Mouse (Mus musculus) neural tube, embryonic 12.5 days (tissue): ENCODE measurements around the gene Slc26a9. TPM values are rescaled to one million over a fixed set of nuclear protein-coding genes. Genes with fewer than 3 reads are reported as not detected.

Source experiments
- ATAC-seq: fragments of 200-750 bp; cut with Nextera tagmentation; 2 replicates; pipeline ENCODE4 v1.8.0; 2017; ENCODE audit warnings: low read depth, mild to moderate bottlenecking, moderate TSS enrichment, moderate library complexity; ENCODE audit not compliant: low FRiP score
- H3K27ac ChIP-seq: fragments of 300-500 bp; sonication (generic); 2 replicates; pipeline ENCODE4 v1.5.1; 2016
- H3K27me3 ChIP-seq: fragments of 300-500 bp; sonication (generic); replicated peaks from 2 replicates; pipeline ENCODE4 v1.6.1; 2016; ENCODE audit warnings: mild to moderate bottlenecking
- H3K36me3 ChIP-seq: fragments of 300-500 bp; sonication (generic); 2 replicates; pipeline ENCODE4 v1.6.1; 2016; ENCODE audit warnings: mild to moderate bottlenecking
- H3K4me1 ChIP-seq: fragments of 300-500 bp; sonication (generic); 2 replicates; pipeline ENCODE4 v1.6.1; 2016
- H3K4me2 ChIP-seq: fragments of 300-500 bp; sonication (generic); replicated peaks from 2 replicates; pipeline ENCODE4 v1.6.1; 2016; ENCODE audit warnings: mild to moderate bottlenecking
- H3K4me3 ChIP-seq: fragments of 300-500 bp; sonication (generic); 2 replicates; pipeline ENCODE4 v1.5.1; 2016
- H3K9ac ChIP-seq: fragments of 300-500 bp; sonication (generic); 2 replicates; pipeline ENCODE4 v1.6.1; 2016; ENCODE audit warnings: mild to moderate bottlenecking
- H3K9me3 ChIP-seq: fragments of 300-500 bp; sonication (generic); 2 replicates; pipeline ENCODE4 v1.6.1; 2016; ENCODE audit warnings: mild to moderate bottlenecking
- WGBS: fragments of 180-500 bp; shearing (Covaris S2); methylation state at CpG from one replicate; pipeline ENCODE4 v1.1.7; 2016; 5-methylcytosine and 5-hydroxymethylcytosine counted together
- polyA plus RNA-seq: library from polyadenylated mRNA; unstranded; fragments of >200 nt; fragmentation: Nextera tagmentation; extraction: Ambion mirVana; gene quantifications from 2 replicates; pipeline ENCODE4 v1.2.1, GENCODE M21; 2016

The Slc26a9 gene
- polyA plus RNA-seq = not detected in 2 replicates

DNA sequence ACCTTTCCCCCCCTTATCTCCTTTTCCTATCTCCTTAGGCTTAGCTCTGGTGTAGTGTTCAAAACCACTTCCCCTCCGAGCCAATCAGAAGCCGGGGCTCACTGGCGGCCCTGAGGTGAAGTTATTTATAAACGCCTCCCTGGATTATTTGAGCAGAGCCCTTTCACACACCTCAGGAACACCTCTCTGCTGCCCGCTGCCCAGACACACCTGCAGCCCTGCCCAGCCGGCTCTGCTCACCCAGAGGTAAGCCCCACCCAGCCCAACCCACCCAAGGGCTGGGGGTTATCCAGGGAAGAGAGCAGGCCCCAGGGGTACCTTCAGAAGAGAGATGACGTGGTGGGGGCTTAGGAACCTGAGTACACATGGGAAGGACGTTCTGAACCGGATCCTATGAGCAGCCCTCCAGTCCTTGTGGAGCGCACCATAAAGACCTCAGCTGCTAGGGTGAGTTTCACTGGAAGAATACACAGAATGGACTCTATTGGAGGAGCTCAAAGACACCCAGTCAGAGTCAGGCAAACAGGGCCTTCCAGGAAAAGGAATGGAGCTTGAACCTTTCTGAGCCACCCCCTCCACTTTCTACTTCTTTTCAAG, at the start of gene Slc26a9:
Slc26a9 (plus strand) TSS at position 155 of the 597 bp plus-strand sequence.
- WGBS = 71% methylated on average over 10 of the region's 10 CpGs
- no peak for ATAC-seq
- H3K4me1 ChIP-seq = no peaks in the 10 kb centered on the region

DNA sequence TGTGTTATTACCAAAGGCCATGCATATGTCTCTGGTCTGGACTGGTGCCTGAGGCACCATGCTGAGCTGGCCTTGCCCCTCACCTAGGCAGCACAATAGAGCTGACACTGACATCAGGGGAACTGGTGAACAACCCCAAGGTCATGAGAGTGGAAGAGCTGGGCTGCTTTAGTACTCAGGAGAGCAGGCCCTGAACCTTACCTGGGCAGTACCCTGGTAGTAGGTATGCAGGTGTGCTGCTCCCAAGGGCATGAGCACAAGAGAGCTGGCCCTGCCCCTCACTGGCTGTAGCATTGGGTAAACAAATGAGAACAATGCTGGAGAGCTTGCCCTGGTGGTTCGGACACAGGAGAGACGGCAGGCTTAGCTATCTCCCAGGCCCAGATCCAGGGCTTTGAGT, 48.5 kb upstream of the Slc26a9 start:
- Histone ChIP-seq H3K9ac (no peak overlapping the region), H3K4me2 (no peak overlapping the region), H3K36me3 (no peaks in the 10 kb centered on the region), H3K27me3 (no peaks in the 10 kb centered on the region), H3K4me1 (no peaks in the 10 kb centered on the region), H3K27ac (no peak overlapping the region), H3K9me3 (no peaks in the 10 kb centered on the region), H3K4me3 (no peak overlapping the region)
- no peak for ATAC-seq
- WGBS = 87% methylated on average over 2 of the region's 2 CpGs

More for the DNA sequence above, at the start of gene Slc26a9:
- Histone ChIP-seq H3K27ac (no peak within 1 kb of the TSS), H3K27me3 (no peaks in the 10 kb centered on the region), H3K9me3 (no peaks in the 10 kb centered on the region), H3K36me3 (no peaks in the 10 kb centered on the region), H3K9ac (no peak within 1 kb of the TSS), H3K4me2 (no peak within 1 kb of the TSS), H3K4me3 (no peak within 1 kb of the TSS)

DNA sequence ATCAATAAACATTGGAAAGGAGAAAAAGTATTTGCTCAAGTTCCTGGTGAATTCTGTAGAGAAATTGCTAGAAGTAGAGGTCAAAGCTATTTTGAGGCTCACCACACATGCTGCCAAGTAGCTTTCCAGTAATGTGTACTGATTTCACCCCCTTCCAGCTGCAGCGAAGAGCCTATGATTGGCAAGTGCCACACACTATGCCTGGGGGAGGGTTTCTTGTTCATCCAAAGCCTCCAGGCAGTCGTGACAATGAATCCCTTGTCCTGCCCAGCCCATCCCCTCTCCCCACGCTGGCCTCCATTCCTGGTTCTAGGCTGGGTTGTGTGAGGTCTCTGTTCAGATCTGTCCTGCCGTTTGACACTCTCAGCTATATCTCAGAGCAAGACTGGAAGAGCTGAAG, 47.5 kb upstream of the Slc26a9 start:
- no peak overlapping the region for H3K4me2 ChIP-seq
- H3K4me1 ChIP-seq = no peaks in the 10 kb centered on the region
- H3K9ac ChIP-seq = no peak overlapping the region
- no peak for ATAC-seq
- WGBS = 66% methylated on average over 4 of the region's 4 CpGs
- no peaks in the 10 kb centered on the region for H3K27me3 ChIP-seq
- no peaks in the 10 kb centered on the region for H3K36me3 ChIP-seq
- no peak overlapping the region for H3K4me3 ChIP-seq
- no peak overlapping the region for H3K27ac ChIP-seq
- H3K9me3 ChIP-seq = no peaks in the 10 kb centered on the region

DNA sequence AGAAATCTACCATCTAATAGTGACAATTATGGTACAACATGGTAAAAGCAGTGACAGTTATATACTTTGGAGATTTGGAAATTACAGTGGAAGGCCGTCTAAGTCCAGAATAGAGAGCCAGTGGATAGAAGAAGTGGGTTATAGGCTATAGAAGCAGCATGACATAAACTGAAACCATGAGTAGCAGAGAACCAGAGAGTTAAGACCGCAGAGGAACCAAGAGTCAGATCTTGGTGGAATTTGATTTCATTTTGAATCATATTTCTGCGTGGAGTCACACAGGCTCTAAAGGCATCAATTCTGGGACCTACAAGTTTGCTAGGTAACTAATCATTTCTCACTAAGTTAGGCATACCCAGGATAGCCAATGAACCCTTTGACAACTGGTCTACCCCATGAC, 45.1 kb upstream of the Slc26a9 start:
- ATAC-seq = no peak

DNA sequence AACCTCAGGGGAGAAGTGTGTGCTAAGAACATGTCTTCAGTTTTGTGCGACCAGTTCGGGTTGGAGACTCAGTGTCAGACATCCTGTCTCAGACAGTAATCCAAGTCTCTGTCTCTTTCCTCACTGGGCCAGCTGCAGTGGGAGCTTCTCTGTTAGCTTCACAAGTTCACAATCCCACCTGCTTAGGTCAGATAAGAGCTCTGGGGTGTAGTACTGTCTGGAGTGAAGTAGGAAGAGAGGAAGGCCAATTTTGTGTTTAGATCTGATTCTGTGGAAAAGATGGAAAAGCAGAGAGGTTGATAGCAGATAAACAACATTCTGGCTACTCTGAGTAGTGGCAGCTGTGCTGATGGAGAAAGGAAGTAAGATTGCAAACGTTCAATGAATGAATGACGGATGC, 44.2 kb upstream of the Slc26a9 start:
- ATAC-seq = no peak
- WGBS = 82% methylated on average over 4 of the region's 4 CpGs
- no peak overlapping the region for H3K4me2 ChIP-seq
- no peaks in the 10 kb centered on the region for H3K27me3 ChIP-seq
- no peaks in the 10 kb centered on the region for H3K36me3 ChIP-seq
- H3K9ac ChIP-seq = no peak overlapping the region
- H3K9me3 ChIP-seq = no peaks in the 10 kb centered on the region
- H3K27ac ChIP-seq = no peak overlapping the region
- no peak overlapping the region for H3K4me3 ChIP-seq
- no peaks in the 10 kb centered on the region for H3K4me1 ChIP-seq

More for the DNA sequence above, 45.1 kb upstream of the Slc26a9 start:
- Histone ChIP-seq H3K27ac (no peak overlapping the region), H3K27me3 (no peaks in the 10 kb centered on the region), H3K4me3 (no peak overlapping the region), H3K36me3 (no peaks in the 10 kb centered on the region), H3K4me1 (no peaks in the 10 kb centered on the region), H3K9me3 (no peaks in the 10 kb centered on the region), H3K4me2 (no peak overlapping the region), H3K9ac (no peak overlapping the region)
- 93% methylated on average over 3 of the region's 3 CpGs for WGBS

DNA sequence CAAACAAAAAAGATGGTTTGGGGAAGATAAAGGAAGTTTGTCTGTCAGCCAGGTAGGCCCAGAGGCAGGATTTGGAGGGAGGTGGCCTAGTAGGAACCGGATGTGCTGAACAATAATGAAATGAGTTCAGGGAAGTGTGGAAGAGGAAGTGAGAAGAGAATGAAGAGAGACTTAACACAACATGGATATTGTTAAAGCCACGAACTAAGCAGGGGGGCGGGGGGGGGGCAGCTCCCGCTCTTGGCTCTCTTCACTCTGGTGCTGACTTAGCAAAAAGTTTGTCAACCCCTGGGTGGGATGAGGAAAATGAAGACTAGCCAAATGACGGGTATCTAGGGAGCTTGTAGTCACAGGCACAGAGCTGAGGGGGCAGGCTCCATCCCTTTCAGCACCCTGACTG, 43.4 kb upstream of the Slc26a9 start:
- no peak overlapping the region for H3K4me3 ChIP-seq
- ATAC-seq = no peak
- H3K9ac ChIP-seq = no peak overlapping the region
- no peak overlapping the region for H3K4me2 ChIP-seq
- no peak overlapping the region for H3K27ac ChIP-seq
- no peaks in the 10 kb centered on the region for H3K36me3 ChIP-seq
- H3K27me3 ChIP-seq = no peaks in the 10 kb centered on the region
- no peaks in the 10 kb centered on the region for H3K4me1 ChIP-seq
- 77% methylated on average over 5 of the region's 5 CpGs for WGBS
- H3K9me3 ChIP-seq = no peaks in the 10 kb centered on the region

DNA sequence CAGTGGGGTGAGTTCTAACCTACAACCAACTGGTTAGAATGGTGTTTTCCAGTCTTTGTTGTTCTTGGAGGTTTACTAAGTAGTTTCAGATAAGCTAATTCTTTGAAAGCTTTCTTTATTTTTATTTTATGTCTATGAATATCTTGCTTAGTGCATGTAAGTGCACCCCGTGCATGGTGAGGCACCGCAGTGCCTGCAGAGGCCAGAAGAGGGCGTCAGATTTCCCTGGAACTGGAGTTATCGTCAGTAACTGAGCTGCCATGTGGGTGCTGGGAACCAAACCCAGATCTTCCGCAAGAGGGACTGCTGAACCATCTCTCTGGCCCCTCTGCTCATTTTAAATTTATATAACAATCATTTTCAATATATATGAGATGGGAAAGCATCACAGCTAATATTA, 42.4 kb upstream of the Slc26a9 start:
- no peaks in the 10 kb centered on the region for H3K9me3 ChIP-seq
- no peak overlapping the region for H3K27ac ChIP-seq
- no peak overlapping the region for H3K4me2 ChIP-seq
- H3K27me3 ChIP-seq = no peaks in the 10 kb centered on the region
- H3K4me3 ChIP-seq = no peak overlapping the region
- WGBS = 83% methylated on average over 5 of the region's 5 CpGs
- H3K9ac ChIP-seq = no peak overlapping the region
- ATAC-seq = no peak
- no peaks in the 10 kb centered on the region for H3K4me1 ChIP-seq
- H3K36me3 ChIP-seq = no peaks in the 10 kb centered on the region

DNA sequence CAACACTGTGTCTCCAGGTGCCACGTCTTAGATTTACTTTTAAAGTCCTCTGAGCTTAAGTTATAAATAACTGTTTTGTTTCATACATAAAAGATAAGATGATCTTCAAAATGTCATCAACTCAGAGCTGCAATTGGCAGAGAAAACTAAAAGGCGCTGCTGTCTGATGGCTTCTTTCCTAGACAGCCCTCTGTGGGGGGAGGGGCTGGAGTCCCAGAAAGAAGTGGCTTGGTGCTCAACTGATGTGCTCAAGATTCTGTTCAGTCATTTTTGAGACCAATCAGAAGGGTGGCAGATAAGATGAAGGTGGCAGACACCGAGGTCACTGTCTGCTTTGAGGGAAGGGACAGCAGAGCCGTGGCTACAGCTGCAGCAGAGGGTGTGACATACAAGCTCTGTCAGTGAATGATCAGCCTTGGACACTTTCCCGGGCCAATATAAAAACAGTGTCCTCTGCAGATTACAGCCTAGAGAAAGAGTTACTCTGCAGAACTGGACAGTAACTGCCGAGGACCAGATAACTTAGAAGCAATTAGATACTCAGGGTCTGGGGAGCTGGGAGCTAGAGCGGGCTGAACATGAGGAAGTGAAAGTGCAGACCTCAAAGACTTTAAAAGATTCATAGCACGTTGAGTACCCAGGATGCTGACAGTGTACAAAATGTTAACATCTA, 41.6 kb upstream of the Slc26a9 start:
- Histone ChIP-seq H3K27me3 (no peaks in the 10 kb centered on the region), H3K4me2 (no peak overlapping the region), H3K9ac (no peak overlapping the region), H3K27ac (no peak overlapping the region), H3K36me3 (no peaks in the 10 kb centered on the region), H3K9me3 (no peaks in the 10 kb centered on the region), H3K4me1 (no peaks in the 10 kb centered on the region), H3K4me3 (no peak overlapping the region)
- 80% methylated on average over 8 of the region's 8 CpGs for WGBS
- ATAC-seq = no peak

DNA sequence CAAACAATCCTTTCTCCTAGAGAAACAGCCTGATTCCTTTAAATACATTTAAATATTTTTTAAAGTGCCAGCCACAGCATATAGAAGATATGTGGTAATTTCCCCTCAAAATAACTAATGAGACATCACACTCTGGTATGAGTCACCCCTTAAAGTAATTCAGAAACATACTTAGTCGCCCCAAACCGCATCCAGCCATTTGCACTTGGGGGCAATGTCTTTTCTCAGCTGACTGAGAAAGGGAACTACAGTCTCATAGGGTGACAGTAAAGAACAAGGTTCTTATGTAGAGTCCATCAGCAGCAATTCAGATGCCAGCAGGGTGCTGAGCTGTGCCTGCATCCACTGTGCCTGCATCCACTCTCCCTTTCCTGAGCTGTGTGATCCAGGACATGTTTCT, 40.3 kb upstream of the Slc26a9 start:
- Histone ChIP-seq H3K9me3 (no peaks in the 10 kb centered on the region), H3K27me3 (0 out of 2 replicates have a peak, but pooled peaks cover 3% of the 10 kb centered on the region), H3K36me3 (no peaks in the 10 kb centered on the region), H3K4me2 (no peak overlapping the region), H3K4me3 (no peak overlapping the region), H3K9ac (no peak overlapping the region), H3K4me1 (no peaks in the 10 kb centered on the region), H3K27ac (no peak overlapping the region)
- no peak for ATAC-seq
- 84% methylated on average over 2 of the region's 2 CpGs for WGBS

DNA sequence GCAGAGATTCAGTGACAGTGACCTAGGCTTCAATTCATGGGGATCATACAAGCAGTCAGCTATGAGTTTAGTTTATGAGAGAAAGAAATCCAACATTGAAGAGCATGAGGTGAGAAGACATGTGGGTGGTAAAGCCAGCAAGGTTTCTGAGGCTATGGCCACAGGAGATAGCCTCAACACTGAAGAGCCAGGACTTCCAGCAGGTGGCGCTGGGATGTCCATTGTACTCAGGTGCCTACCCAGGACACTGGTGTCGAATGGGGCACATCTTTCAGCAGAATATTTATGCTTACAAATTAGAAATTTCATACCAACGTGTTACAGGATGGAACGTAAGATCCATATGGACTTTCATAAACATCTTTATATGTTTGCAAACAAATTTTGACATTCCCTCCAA, 35.5 kb upstream of the Slc26a9 start:
- no peak overlapping the region for H3K4me3 ChIP-seq
- no peaks in the 10 kb centered on the region for H3K36me3 ChIP-seq
- no peak overlapping the region for H3K4me2 ChIP-seq
- H3K9ac ChIP-seq = no peak overlapping the region
- 0 out of 2 replicates have a peak, but pooled peaks cover 3% of the 10 kb centered on the region for H3K27me3 ChIP-seq
- H3K4me1 ChIP-seq = no peaks in the 10 kb centered on the region
- H3K27ac ChIP-seq = no peak overlapping the region
- 28% methylated on average over 4 of the region's 4 CpGs for WGBS
- no peak for ATAC-seq
- no peaks in the 10 kb centered on the region for H3K9me3 ChIP-seq

DNA sequence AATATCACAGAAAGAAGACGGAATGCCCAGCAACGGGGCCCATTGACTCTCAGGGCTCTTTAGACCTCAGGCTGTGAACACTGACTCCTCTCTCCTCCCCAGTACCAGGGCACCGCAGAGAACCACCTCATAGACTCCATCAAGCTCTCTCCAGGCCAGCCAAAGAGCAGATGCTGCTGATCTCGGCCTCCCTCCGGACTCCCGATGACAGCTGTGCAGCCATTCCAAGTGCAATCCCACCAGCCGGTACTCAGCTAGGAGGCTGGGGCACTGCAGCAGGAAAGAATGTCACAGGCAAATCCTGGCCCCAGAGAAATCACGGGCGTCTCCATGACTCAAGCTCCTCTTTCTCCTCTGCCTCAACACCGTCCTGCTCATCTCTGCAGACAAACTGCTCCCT, 32.3 kb upstream of the Slc26a9 start:
- Histone ChIP-seq H3K4me2 (no peak overlapping the region), H3K27me3 (0 out of 2 replicates have a peak, but pooled peaks cover 3% of the 10 kb centered on the region), H3K9ac (no peak overlapping the region), H3K36me3 (no peaks in the 10 kb centered on the region), H3K9me3 (no peaks in the 10 kb centered on the region), H3K4me1 (no peaks in the 10 kb centered on the region), H3K4me3 (no peak overlapping the region), H3K27ac (no peak overlapping the region)
- 86% methylated on average over 10 of the region's 10 CpGs for WGBS
- no peak for ATAC-seq

DNA sequence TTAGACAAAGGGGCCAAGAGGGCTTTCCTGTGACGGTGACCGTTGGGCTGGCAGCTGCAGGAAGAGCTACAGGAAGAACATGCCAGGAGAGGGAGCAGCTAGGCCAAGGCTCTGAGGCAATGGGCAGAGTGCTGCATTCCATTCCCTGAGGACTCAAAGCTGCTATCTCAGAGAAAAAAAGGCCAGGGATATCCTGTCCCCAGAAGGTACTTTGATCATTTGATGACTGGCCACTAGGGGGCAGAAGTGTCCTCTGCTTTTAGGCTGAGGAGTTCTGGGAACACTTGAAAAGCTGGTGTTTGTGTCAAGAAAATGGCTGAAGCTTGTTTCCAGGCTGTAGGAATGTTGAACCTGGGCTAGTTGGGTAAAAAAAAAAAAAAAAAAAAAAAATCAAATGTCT, 31.4 kb upstream of the Slc26a9 start:
- Histone ChIP-seq H3K4me3 (no peak overlapping the region), H3K4me2 (no peak overlapping the region), H3K4me1 (no peaks in the 10 kb centered on the region), H3K9me3 (no peaks in the 10 kb centered on the region), H3K9ac (no peak overlapping the region), H3K27ac (no peak overlapping the region), H3K36me3 (no peaks in the 10 kb centered on the region), H3K27me3 (0 out of 2 replicates have a peak, but pooled peaks cover 3% of the 10 kb centered on the region)
- 0 out of 2 replicates have a peak, but pooled peaks have one; percentile 37 for ATAC-seq
- 43% methylated on average over 2 of the region's 2 CpGs for WGBS
